In the genomic region with DNA sequence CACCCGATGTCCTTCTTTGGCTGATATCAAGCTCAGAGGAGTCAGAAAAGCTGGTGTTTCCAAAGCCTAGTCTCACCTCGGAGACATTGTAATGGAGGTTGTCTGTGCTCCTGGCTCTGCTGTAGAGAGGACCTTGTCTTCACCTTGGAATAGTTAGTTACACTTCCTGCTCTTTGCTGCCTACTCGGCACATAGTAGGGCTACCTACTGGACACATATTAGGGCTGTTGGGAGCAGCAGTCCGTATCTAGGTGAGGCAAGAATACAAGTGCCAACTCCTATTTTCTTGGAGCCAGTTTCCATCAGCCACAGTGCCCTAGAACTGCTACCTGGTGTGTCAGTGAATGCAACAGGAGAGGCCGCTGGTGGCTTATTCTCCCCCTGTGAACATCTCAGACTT, we compare ENCODE assay signal across 16 mouse cellular contexts.
"Had no signal": no experiment of that assay in that cellular context is flagged by ENCODE, and none has a peak within 500 bp of the region (broad histone marks: within the 10 kb centered on the region; RNA-seq: fewer than 3 reads in every experiment).

No protein-coding gene starts in this region.

- DNase-seq: retina, postnatal 1 day; right cerebral cortex, adult 18-20 months; right cerebral cortex, postnatal 14 days; right cerebral cortex, postnatal 25 days; right cerebral cortex, postnatal 4 days; spleen, adult 18-20 months; thymus, adult 18-20 months; thymus, adult 2 months; thymus, postnatal 14 days; thymus, postnatal 25 days; thymus, postnatal 36 days; thymus, postnatal 4 days had no signal

- H3K4me2 ChIP-seq: neural tube, embryonic 13.5 days; neural tube, embryonic 15.5 days; stomach, embryonic 15.5 days had no signal

- H3K4me3 ChIP-seq: neural tube, embryonic 13.5 days; neural tube, embryonic 15.5 days; stomach, embryonic 15.5 days had no signal

- H3K9me3 ChIP-seq: neural tube, embryonic 15.5 days; stomach, embryonic 15.5 days had no signal

- H3K27ac ChIP-seq: neural tube, embryonic 13.5 days; neural tube, embryonic 15.5 days; stomach, embryonic 15.5 days; stomach, postnatal 0 days had no signal

- H3K36me3 ChIP-seq: stomach, embryonic 15.5 days had no signal

- H3K9ac ChIP-seq: neural tube, embryonic 13.5 days; neural tube, embryonic 15.5 days; stomach, embryonic 15.5 days had no signal

- H3K27me3 ChIP-seq: neural tube, embryonic 13.5 days; neural tube, embryonic 15.5 days; stomach, embryonic 15.5 days had no signal

- H3K4me1 ChIP-seq: neural tube, embryonic 13.5 days; stomach, embryonic 15.5 days had no signal
